Mouse (Mus musculus): ENCODE results near the gene Parn.

- TF ChIP-seq CTCF (IDR thresholded peaks at IDR 0.05; ENCODE audit: borderline replicate concordance, extremely low read depth, insufficient read depth, insufficient read length) (no peak), POLR2A (IDR thresholded peaks at IDR 0.05; ENCODE audit: borderline replicate concordance, extremely low read depth, insufficient read depth, insufficient read length, poor library complexity, severe bottlenecking) (no peak)
Observed at GRCm38 (mm10) chr16:13668402-13669108, 585 bp upstream of the Parn start.
